Mouse (Mus musculus) liver, adult 2 months (tissue): ENCODE data around the gene Ankrd35. TPM values are rescaled to one million over a fixed set of nuclear protein-coding genes. Genes with fewer than 3 reads are reported as not detected.
A peak's percentile ranks its signal among the peaks of the same experiment; 100 is the strongest.
"Not testable (repeated sequence)": the region's sequence is repeated elsewhere in the genome, so short reads cannot be mapped to it uniquely, and the experiment has no call there.

Experiments
- DNase-seq: peaks from one replicate; pipeline ENCODE4 v3.0.0-alpha.2; 2011; ENCODE audit warnings: low read depth, low spot score; ENCODE audit errors: extremely low read depth
- H3K27ac ChIP-seq: fragments of 200-500 bp; replicated peaks from 2 replicates; pipeline ENCODE4 v1.5.1; 2012; ENCODE audit warnings: low read depth, mild to moderate bottlenecking, control low read depth, inconsistent platforms, low read length; ENCODE audit not compliant: insufficient read depth
- H3K27me3 ChIP-seq: fragments of 200-500 bp; 2 replicates; pipeline ENCODE4 v1.6.1; 2012; ENCODE audit warnings: mild to moderate bottlenecking, moderate library complexity, low read length, inconsistent platforms; ENCODE audit not compliant: control insufficient read depth, insufficient read depth
- H3K36me3 ChIP-seq: fragments of 200-500 bp; 2 replicates; pipeline ENCODE4 v1.6.1; 2012; ENCODE audit warnings: low read length, inconsistent platforms; ENCODE audit not compliant: control insufficient read depth, insufficient read depth
- H3K4me1 ChIP-seq: fragments of 200-500 bp; 2 replicates; pipeline ENCODE4 v1.6.1; 2011; ENCODE audit warnings: low read length; ENCODE audit not compliant: control insufficient read depth, insufficient read depth
- H3K4me3 ChIP-seq: fragments of 200-500 bp; 2 replicates; pipeline ENCODE4 v1.5.1; 2011; ENCODE audit warnings: low read depth, mild to moderate bottlenecking, control low read depth, low read length, moderate library complexity; ENCODE audit not compliant: insufficient read depth
- H3K79me2 ChIP-seq: fragments of 200-500 bp; 2 replicates; pipeline ENCODE4 v1.6.1; 2012; ENCODE audit warnings: inconsistent platforms, mild to moderate bottlenecking, low read length, moderate library complexity; ENCODE audit not compliant: control insufficient read depth, insufficient read depth
- H3K9ac ChIP-seq: fragments of 200-500 bp; 2 replicates; pipeline ENCODE4 v1.6.1; 2012; ENCODE audit warnings: low read depth, mild to moderate bottlenecking, control low read depth, inconsistent platforms, low read length
- CTCF ChIP-seq: fragments of 200-500 bp; IDR thresholded peaks from 2 replicates; pipeline ENCODE4 v1.5.1; 2011; ENCODE audit warnings: low read depth, low read length, control low read depth
- POLR2A ChIP-seq: fragments of 200-500 bp; IDR thresholded peaks from 2 replicates; pipeline ENCODE4 v1.6.1; 2011; ENCODE audit warnings: low read length, control low read depth; ENCODE audit not compliant: insufficient read depth; ENCODE audit errors: extremely low read depth
- WGBS: fragments of 180-500 bp; shearing (Covaris S2); methylation state at CpG from one replicate; pipeline ENCODE4 v1.1.7; 2018; 5-methylcytosine and 5-hydroxymethylcytosine counted together
- polyA plus RNA-seq: library from polyadenylated mRNA; depleted of rRNA; stranded (reverse); fragments of >200 nt; gene quantifications from 2 replicates; pipeline ENCODE4 v1.2.3, GENCODE M21; 2012
- total RNA-seq: library from RNA; depleted of rRNA; stranded (reverse); fragments of >200 nt; gene quantifications from 2 replicates; pipeline ENCODE4 v1.2.3, GENCODE M21; 2014

Ankrd35 gene
- total and polyA plus RNA-seq, 2 experiments: 0.07 TPM; not detected in 1

DNA sequence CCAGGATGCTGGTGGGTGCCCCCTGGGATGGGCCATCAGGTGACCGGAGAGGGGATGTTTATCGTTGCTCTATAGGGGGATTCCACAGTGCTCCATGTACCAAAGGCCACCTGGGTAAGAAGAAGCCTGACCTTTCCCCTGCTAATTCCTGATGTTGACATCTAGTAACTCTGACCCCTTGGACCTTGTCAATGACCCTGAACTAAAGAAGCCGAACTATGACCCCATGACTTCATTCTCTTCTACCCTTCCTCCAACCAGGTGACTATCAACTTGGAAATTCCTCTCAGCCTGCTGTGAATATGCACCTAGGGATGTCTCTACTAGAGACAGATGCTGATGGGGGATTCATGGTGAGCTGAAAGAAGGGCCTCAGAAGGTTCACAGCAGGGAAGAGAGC, 22.6 kb upstream of the Ankrd35 start:
- Histone ChIP-seq H3K27me3 (no peaks in the 10 kb centered on the region), H3K27ac (peak overlapping the region; percentile 82), H3K36me3 (peaks cover 9% of the 10 kb centered on the region; the same call in 1 of the 2 replicates), H3K9ac (no peak overlapping the region), H3K4me1 (peaks cover 16% of the 10 kb centered on the region), H3K4me3 (no peak overlapping the region), H3K79me2 (no peaks in the 10 kb centered on the region; the same call in 1 of the 2 replicates)
- 32% methylated on average over 3 of the region's 3 CpGs for whole genome bisulfite sequencing
- DNase-seq: peak; percentile 82
- TF ChIP-seq POLR2A (no peak), CTCF (no peak)

- no peak overlapping the region for H3K27ac ChIP-seq
- H3K36me3 ChIP-seq: no peaks in the 10 kb centered on the region; the same call in 1 of the 2 replicates
- no peak overlapping the region for H3K9ac ChIP-seq
- 72% methylated on average over 2 of the region's 2 CpGs for WGBS
- no peaks in the 10 kb centered on the region for H3K27me3 ChIP-seq
- no peaks in the 10 kb centered on the region for H3K79me2 ChIP-seq
- DNase-seq: no peak
- TF ChIP-seq CTCF (no peak), POLR2A (no peak)
- H3K4me1 ChIP-seq: peaks cover 2% of the 10 kb centered on the region
- no peak overlapping the region for H3K4me3 ChIP-seq
Measured at GRCm38 (mm10) chr3:96660901-96661300, 9.0 kb upstream of the Ankrd35 start.

- H3K4me1 ChIP-seq: peaks cover 2% of the 10 kb centered on the region
- H3K27me3 ChIP-seq: no peaks in the 10 kb centered on the region
- 67% methylated on average over 8 of the region's 8 CpGs for WGBS
- no peaks in the 10 kb centered on the region for H3K36me3 ChIP-seq
- H3K4me3 ChIP-seq: no peak overlapping the region
- no peak overlapping the region for H3K9ac ChIP-seq
- no peak for TF ChIP-seq POLR2A
- no peak for TF ChIP-seq CTCF
- DNase-seq: no peak
- H3K27ac ChIP-seq: no peak overlapping the region
- H3K79me2 ChIP-seq: no peaks in the 10 kb centered on the region
Measured at GRCm38 (mm10) chr3:96662731-96663316, 7.1 kb upstream of the Ankrd35 start.

DNA sequence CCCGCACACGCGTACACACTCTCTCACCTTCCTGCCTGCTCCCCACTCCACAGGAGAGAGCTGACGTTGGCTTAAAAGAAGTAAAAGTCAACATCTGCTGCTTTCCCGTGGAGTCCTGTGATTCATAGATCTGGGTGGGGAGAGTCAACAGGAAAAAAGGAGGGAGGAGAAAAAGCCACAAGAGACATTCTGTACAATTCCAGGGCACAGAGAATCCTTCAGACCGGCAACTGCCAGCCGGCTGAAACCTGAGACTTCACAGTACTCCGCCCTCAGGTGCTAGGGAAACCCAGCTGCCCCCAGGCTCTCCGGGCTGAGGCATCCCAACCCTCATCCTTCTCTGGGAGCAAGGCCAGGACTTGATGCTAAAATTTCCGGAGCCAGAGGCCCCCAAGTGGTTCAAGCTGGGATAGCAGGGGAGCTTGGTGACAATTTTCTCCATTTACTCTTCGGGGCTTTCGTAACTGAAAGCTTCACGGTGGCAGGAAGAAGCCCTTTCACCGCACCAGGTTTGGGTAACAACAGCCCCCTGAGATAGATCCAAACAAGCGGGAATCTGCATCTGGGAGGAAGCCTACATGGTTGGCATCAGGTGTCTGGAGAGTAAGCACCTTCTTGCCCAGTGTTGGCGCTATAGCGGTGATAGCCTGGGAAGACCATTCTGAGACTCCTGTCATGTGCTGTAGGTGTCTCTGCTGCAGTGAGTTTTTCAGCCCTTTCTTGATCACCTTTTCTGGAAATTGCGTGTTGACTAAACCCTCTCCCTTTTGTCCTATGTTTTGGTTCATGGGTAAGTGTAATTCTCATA, 6.3 kb upstream of the Ankrd35 start:
- no peak overlapping the region for H3K4me3 ChIP-seq
- TF ChIP-seq POLR2A (no peak), CTCF (peak; percentile 73)
- H3K27ac ChIP-seq: no peak overlapping the region
- whole genome bisulfite sequencing: 11% methylated on average over 18 of the region's 18 CpGs
- no peaks in the 10 kb centered on the region for H3K79me2 ChIP-seq
- no peaks in the 10 kb centered on the region for H3K36me3 ChIP-seq
- peak overlapping the region; percentile 55; the same call in 1 of the 2 replicates for H3K9ac ChIP-seq
- H3K4me1 ChIP-seq: peaks cover 2% of the 10 kb centered on the region
- peak; percentile 49 for DNase-seq
- no peaks in the 10 kb centered on the region for H3K27me3 ChIP-seq

DNA sequence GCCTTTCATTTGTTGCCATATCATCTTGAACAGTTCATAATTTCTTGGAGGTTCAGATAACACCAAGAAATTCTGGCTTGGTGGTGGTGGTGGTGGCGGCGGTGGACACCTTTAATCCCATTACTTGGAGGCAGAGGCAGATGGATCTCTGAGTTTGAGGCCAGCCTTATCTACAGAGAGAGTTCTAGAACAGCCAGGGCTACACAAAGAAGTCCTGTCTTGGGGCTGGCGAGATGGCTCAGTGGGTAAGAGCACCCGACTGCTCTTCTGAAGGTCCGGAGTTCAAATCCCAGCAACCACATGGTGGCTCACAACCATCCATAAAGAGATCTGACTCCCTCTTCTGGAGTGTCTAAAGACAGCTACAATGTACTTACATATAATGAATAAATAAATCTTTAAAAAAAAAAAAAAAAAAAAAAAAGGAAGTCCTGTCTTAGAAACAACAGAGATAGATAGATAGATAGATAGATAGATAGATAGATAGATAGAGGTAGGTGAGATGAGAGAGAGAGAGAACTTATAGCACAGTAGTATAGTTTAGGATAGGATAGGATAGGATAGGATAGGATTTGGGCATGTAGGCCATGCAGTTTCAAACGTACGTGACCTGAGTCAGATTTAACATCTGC, 4.1 kb upstream of the Ankrd35 start:
- not testable (repeated sequence) for H3K9ac ChIP-seq, H3K79me2 ChIP-seq, H3K4me3 ChIP-seq, H3K36me3 ChIP-seq, DNase-seq, H3K27me3 ChIP-seq, H3K4me1 ChIP-seq, H3K27ac ChIP-seq
- 87% methylated on average over 7 of the region's 7 CpGs for WGBS

GRCm38 (mm10) chr3:96666916-96667315, 3.0 kb upstream of the Ankrd35 start:
- Histone ChIP-seq H3K27me3 (no peaks in the 10 kb centered on the region), H3K27ac (no peak overlapping the region), H3K79me2 (no peaks in the 10 kb centered on the region), H3K4me3 (no peak overlapping the region), H3K9ac (no peak overlapping the region), H3K36me3 (no peaks in the 10 kb centered on the region), H3K4me1 (peaks cover 2% of the 10 kb centered on the region)
- TF ChIP-seq POLR2A: no peak
- no peak for TF ChIP-seq CTCF
- 90% methylated on average over 5 of the region's 5 CpGs for WGBS
- no peak for DNase-seq
